Mouse (Mus musculus) midbrain, embryonic 16.5 days (tissue): ENCODE results near the gene Gm10591. TPM values are rescaled to one million over a fixed set of nuclear protein-coding genes. Genes with fewer than 3 reads are reported as not detected.
"Not testable (repeated sequence)": the region's sequence is repeated elsewhere in the genome, so short reads cannot be mapped to it uniquely, and the experiment has no call there.

Source experiments
- ATAC-seq: fragments of 200-750 bp; cut with Nextera tagmentation; 2 replicates; pipeline ENCODE4 v1.8.0; 2017; ENCODE audit warnings: moderate TSS enrichment
- H3K27ac ChIP-seq: fragments of 300-500 bp; sonication (generic); 2 replicates; pipeline ENCODE4 v1.5.1; 2014; ENCODE audit warnings: mild to moderate bottlenecking, low read length, mixed read lengths
- H3K27me3 ChIP-seq: fragments of 300-500 bp; sonication (generic); 2 replicates; pipeline ENCODE4 v1.6.1; 2014; ENCODE audit warnings: low read depth, low read length, mixed read lengths; ENCODE audit not compliant: control insufficient read depth, insufficient read depth
- H3K36me3 ChIP-seq: fragments of 300-500 bp; sonication (generic); 2 replicates; pipeline ENCODE4 v1.6.1; 2014; ENCODE audit warnings: mild to moderate bottlenecking, low read length, moderate library complexity, mixed read lengths; ENCODE audit not compliant: control insufficient read depth, insufficient read depth
- H3K4me1 ChIP-seq: fragments of 300-500 bp; sonication (generic); 2 replicates; pipeline ENCODE4 v1.6.1; 2014; ENCODE audit warnings: mild to moderate bottlenecking, low read length, mixed read lengths; ENCODE audit not compliant: control insufficient read depth, insufficient read depth
- H3K4me2 ChIP-seq: fragments of 300-500 bp; sonication (generic); 2 replicates; pipeline ENCODE4 v1.6.1; 2014; ENCODE audit warnings: mild to moderate bottlenecking, low read length, mixed read lengths
- H3K4me3 ChIP-seq: fragments of 300-500 bp; sonication (generic); 2 replicates; pipeline ENCODE4 v1.5.1; 2014; ENCODE audit warnings: low read depth, mild to moderate bottlenecking, low read length, moderate library complexity, mixed read lengths
- H3K9ac ChIP-seq: fragments of 300-500 bp; sonication (generic); 2 replicates; pipeline ENCODE4 v1.6.1; 2014; ENCODE audit warnings: low read depth, low read length, mixed read lengths
- H3K9me3 ChIP-seq: fragments of 300-500 bp; sonication (generic); replicated peaks from 2 replicates; pipeline ENCODE4 v1.6.1; 2014; ENCODE audit warnings: mild to moderate bottlenecking, low read length, mixed read lengths; ENCODE audit not compliant: control insufficient read depth, poor library complexity, severe bottlenecking
- WGBS: fragments of 180-500 bp; shearing (Covaris S2); extraction: QIAGEN DNeasy Blood & Tissue Kit; methylation state at CpG from one replicate; pipeline ENCODE4 v1.1.7; 2014; 5-methylcytosine and 5-hydroxymethylcytosine counted together
- polyA plus RNA-seq: library from polyadenylated mRNA; unstranded; fragments of >200 nt; fragmentation: Nextera tagmentation; extraction: Ambion mirVana; gene quantifications from 2 replicates; pipeline ENCODE4 v1.2.1, GENCODE M21; 2015

The Gm10591 gene
- polyA plus RNA-seq, result not detected in 2 replicates

GRCm38 (mm10) chr4:42611895-42612294 lies at the start of gene Gm10591:
TSS of gene Gm10591 (plus strand) at chr4:42612195.
- H3K4me2 ChIP-seq, H3K27me3 ChIP-seq, H3K36me3 ChIP-seq, H3K27ac ChIP-seq, ATAC-seq, H3K9me3 ChIP-seq, H3K4me1 ChIP-seq, H3K4me3 ChIP-seq, H3K9ac ChIP-seq: not testable (repeated sequence)
- WGBS, result no CpG with 5 or more reads among the region's 5 CpGs

GRCm38 (mm10) chr4:42629419-42629818 lies 17.4 kb downstream of the Gm10591 start, which contains the start of gene Gm2564:
TSS of gene Gm2564 (plus strand) at chr4:42629719.
- not testable (repeated sequence) for H3K27me3 ChIP-seq, H3K36me3 ChIP-seq, H3K27ac ChIP-seq, H3K9me3 ChIP-seq, H3K4me1 ChIP-seq, H3K9ac ChIP-seq, ATAC-seq, H3K4me3 ChIP-seq, H3K4me2 ChIP-seq
- no CpG with 5 or more reads among the region's 8 CpGs for WGBS

- not testable (repeated sequence) for H3K36me3 ChIP-seq, H3K4me3 ChIP-seq, H3K27me3 ChIP-seq, H3K4me2 ChIP-seq, H3K9ac ChIP-seq, H3K27ac ChIP-seq, H3K9me3 ChIP-seq, ATAC-seq, H3K4me1 ChIP-seq
- WGBS, result no CpG with 5 or more reads among the region's 9 CpGs
Measured at GRCm38 (mm10) chr4:42654951-42655350, 43.0 kb downstream of the Gm10591 start, which contains the start of gene Ccl27b. TSS of gene Ccl27b (plus strand) at chr4:42655251.

- H3K4me2 ChIP-seq, ATAC-seq, H3K36me3 ChIP-seq, H3K9ac ChIP-seq, H3K27ac ChIP-seq, H3K9me3 ChIP-seq, H3K4me3 ChIP-seq, H3K4me1 ChIP-seq, H3K27me3 ChIP-seq: not testable (repeated sequence)
- no CpG with 5 or more reads among the region's 3 CpGs for WGBS
Measured at GRCm38 (mm10) chr4:42661793-42662192, 49.8 kb downstream of the Gm10591 start, which contains the start of gene Il11ra2. TSS of gene Il11ra2 (minus strand) at chr4:42661893.

Other genes starting within 250 kb of the Gm10591 start
- gene Gm21586, start 172.8 kb upstream of the Gm10591 start, polyA plus RNA-seq, result not detected in 2 replicates
- 0.21 and 0.26 TPM in 2 replicates for gene Gm2163, start 145.4 kb upstream of the Gm10591 start, polyA plus RNA-seq
- gene Fam205a2, start 84.0 kb upstream of the Gm10591 start, polyA plus RNA-seq, result not detected in 2 replicates
- gene Gm2564, start 17.5 kb downstream of the Gm10591 start, polyA plus RNA-seq, result not detected in 2 replicates
- not detected in 2 replicates for gene Ccl27b, start 43.1 kb downstream of the Gm10591 start, polyA plus RNA-seq
- not detected in 2 replicates for gene Il11ra2, start 49.7 kb downstream of the Gm10591 start, polyA plus RNA-seq
- gene 4930578G10Rik, start 123.3 kb downstream of the Gm10591 start, polyA plus RNA-seq, result 0.70 TPM in 1 of 2 replicates, not detected in the other
- gene Ccl19, start 144.4 kb downstream of the Gm10591 start, polyA plus RNA-seq, result not detected in 2 replicates
- gene Ccl21a, start 161.8 kb downstream of the Gm10591 start, polyA plus RNA-seq, result 0.63 and 2.1 TPM in 2 replicates
- gene Fam205a1, start 241.7 kb downstream of the Gm10591 start, polyA plus RNA-seq, result 0.06 TPM in 1 of 2 replicates, not detected in the other
- gene Gm12394, start 244.6 kb downstream of the Gm10591 start, polyA plus RNA-seq, result 0.67 and 0.76 TPM in 2 replicates